Mouse (Mus musculus) hindbrain, postnatal 0 days (tissue): ENCODE results near the gene Prrt2. TPM values are rescaled to one million over a fixed set of nuclear protein-coding genes. Genes with fewer than 3 reads are reported as not detected.

Experiments used
- ATAC-seq: fragments of 200-750 bp; cut with Nextera tagmentation; 2 replicates; pipeline ENCODE4 v1.8.0; 2017; ENCODE audit warnings: mild to moderate bottlenecking, moderate TSS enrichment, moderate library complexity
- DNase-seq: peaks from one replicate; pipeline ENCODE4 v3.0.0-alpha.2; 2015; ENCODE audit warnings: low spot score
- H3K27ac ChIP-seq: fragments of 300-500 bp; sonication (generic); 2 replicates; pipeline ENCODE4 v1.5.1; 2014; ENCODE audit warnings: mild to moderate bottlenecking
- H3K27me3 ChIP-seq: fragments of 300-500 bp; sonication (generic); 2 replicates; pipeline ENCODE4 v1.6.1; 2014; ENCODE audit warnings: low read length, mixed read lengths; ENCODE audit not compliant: insufficient read depth
- H3K36me3 ChIP-seq: fragments of 300-500 bp; sonication (generic); 2 replicates; pipeline ENCODE4 v1.6.1; 2014; ENCODE audit warnings: low read length, mixed read lengths; ENCODE audit not compliant: insufficient read depth
- H3K4me1 ChIP-seq: fragments of 300-500 bp; sonication (generic); 2 replicates; pipeline ENCODE4 v1.6.1; 2014; ENCODE audit warnings: antibody characterized with exemption, low read length, mixed read lengths; ENCODE audit not compliant: insufficient read depth
- H3K4me2 ChIP-seq: fragments of 300-500 bp; sonication (generic); 2 replicates; pipeline ENCODE4 v1.6.1; 2014; ENCODE audit warnings: low read depth, mild to moderate bottlenecking, low read length, moderate library complexity, mixed read lengths
- H3K4me3 ChIP-seq: fragments of 300-500 bp; sonication (generic); 2 replicates; pipeline ENCODE4 v1.5.1; 2014; ENCODE audit warnings: low read length
- H3K9ac ChIP-seq: fragments of 300-500 bp; sonication (generic); replicated peaks from 2 replicates; pipeline ENCODE4 v1.6.1; 2014; ENCODE audit warnings: mild to moderate bottlenecking, low read length, moderate library complexity, mixed read lengths
- H3K9me3 ChIP-seq: fragments of 300-500 bp; sonication (generic); 2 replicates; pipeline ENCODE4 v1.6.1; 2016; ENCODE audit warnings: low read length, mixed read lengths
- CTCF ChIP-seq: IDR thresholded peaks from 2 replicates; pipeline ENCODE4 v1.5.1; 2016; ENCODE audit warnings: antibody characterized with exemption, control low read depth, low read depth
- WGBS: fragments of 180-500 bp; shearing (Covaris S2); extraction: QIAGEN DNeasy Blood & Tissue Kit; methylation state at CpG from one replicate; pipeline ENCODE4 v1.1.7; 2014; 5-methylcytosine and 5-hydroxymethylcytosine counted together
- polyA plus RNA-seq: library from polyadenylated mRNA; unstranded; fragments of >200 nt; fragmentation: Nextera tagmentation; extraction: Ambion mirVana; gene quantifications from 2 replicates; pipeline ENCODE4 v1.2.1, GENCODE M21; 2015
- total RNA-seq: library from RNA; depleted of rRNA; stranded (reverse); fragments of >200 nt; gene quantifications from 2 replicates; pipeline ENCODE4 v1.2.3, GENCODE M21; 2014

Gene Prrt2
- total and polyA plus RNA-seq, 2 experiments from 2014 or later, result 99.9 to 138 TPM

DNA sequence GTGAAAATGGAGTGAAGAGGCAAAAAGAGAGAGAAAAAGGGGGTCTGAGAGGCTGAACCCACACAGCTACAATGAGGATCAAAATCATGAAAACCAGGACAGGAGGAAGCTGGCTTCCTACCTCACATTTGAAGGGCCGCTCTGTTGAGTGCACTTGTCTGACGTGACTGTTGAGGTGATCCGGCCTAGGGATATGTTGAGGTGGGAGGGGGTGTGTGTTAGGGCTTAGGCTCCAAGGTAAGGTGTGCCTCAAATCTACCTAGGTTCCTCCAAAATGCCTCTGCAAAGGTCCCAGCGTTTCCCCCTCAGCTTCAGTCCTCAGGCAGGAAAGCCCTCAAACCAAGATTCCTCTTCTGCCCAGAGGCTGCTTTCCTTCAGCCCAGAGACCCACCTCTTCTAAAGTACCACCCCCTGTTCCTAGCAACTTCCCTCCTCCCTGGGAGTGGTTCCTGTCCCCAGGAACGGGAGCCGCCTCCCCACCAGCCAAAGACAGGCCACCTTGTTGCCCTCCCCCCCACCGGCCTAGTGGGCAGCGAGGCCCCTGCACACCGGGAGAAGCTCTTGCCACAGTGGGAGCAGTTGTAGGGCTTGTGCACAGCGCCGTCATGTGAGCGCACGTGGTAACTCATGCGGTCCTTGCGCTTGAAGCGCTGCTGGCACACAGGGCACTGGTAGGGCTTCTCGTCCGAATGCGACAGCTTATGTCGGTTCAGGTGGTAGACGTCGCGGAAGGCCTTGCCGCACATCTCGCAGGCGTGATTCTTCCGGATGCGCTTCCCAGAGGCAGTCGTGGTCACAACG is 3.9 kb upstream of the Prrt2 start:
- peaks cover 33% of the 10 kb centered on the region for H3K4me1 ChIP-seq
- DNase-seq (peak; percentile 92), ATAC-seq (peak; percentile 34)
- H3K9ac ChIP-seq, result peak overlapping the region; percentile 99
- no peaks in the 10 kb centered on the region for H3K9me3 ChIP-seq
- no peaks in the 10 kb centered on the region for H3K27me3 ChIP-seq
- H3K4me3 ChIP-seq, result peak overlapping the region; percentile 88
- peak overlapping the region; percentile 87 for H3K4me2 ChIP-seq
- peaks cover 19% of the 10 kb centered on the region; the same call in 1 of the 2 replicates for H3K36me3 ChIP-seq
- peak overlapping the region; percentile 99 for H3K27ac ChIP-seq
- under 1% methylated on average over 28 of the region's 30 CpGs for WGBS
- TF ChIP-seq CTCF, result peak; percentile 82

GRCm38 (mm10) chr7:127023896-127024690 is 3.1 kb upstream of the Prrt2 start:
- no peak for DNase-seq
- H3K4me3 ChIP-seq, result peak overlapping the region; percentile 88
- peak overlapping the region; percentile 99 for H3K27ac ChIP-seq
- no peaks in the 10 kb centered on the region for H3K9me3 ChIP-seq
- H3K36me3 ChIP-seq, result peaks cover 19% of the 10 kb centered on the region; the same call in 1 of the 2 replicates
- H3K9ac ChIP-seq, result peak overlapping the region; percentile 99
- 13% methylated on average over 19 of the region's 19 CpGs for WGBS
- no peak for TF ChIP-seq CTCF
- peak overlapping the region; percentile 87 for H3K4me2 ChIP-seq
- H3K27me3 ChIP-seq, result no peaks in the 10 kb centered on the region
- H3K4me1 ChIP-seq, result peaks cover 41% of the 10 kb centered on the region
- ATAC-seq, result no peak

DNA sequence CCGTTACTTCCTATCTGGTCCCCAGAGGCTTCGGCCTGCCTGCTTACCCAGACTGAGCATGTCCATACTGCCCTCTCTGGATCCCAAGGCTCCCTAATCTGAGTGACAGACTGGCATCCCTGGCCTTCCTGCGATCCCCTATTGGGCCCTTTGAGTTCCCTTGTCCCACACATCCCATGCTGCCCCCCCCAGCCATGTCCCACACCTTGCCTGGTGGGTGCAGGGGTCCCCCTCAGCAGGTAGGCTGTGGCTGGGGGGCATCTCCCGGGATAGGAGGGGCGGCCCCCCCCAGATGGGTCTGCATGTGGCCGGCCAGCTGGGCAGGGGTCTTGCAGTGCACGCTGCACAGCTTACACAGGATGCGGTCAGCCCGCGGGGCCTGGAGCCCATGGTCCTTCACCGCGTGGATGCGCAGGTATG is 2.3 kb upstream of the Prrt2 start:
- ATAC-seq (no peak), DNase-seq (peak; percentile 24)
- Histone ChIP-seq H3K4me1 (peaks cover 47% of the 10 kb centered on the region), H3K9ac (peak overlapping the region; percentile 99), H3K9me3 (no peaks in the 10 kb centered on the region), H3K27me3 (no peaks in the 10 kb centered on the region), H3K36me3 (peaks cover 19% of the 10 kb centered on the region; the same call in 1 of the 2 replicates), H3K27ac (peak overlapping the region; percentile 32; the same call in 1 of the 2 replicates), H3K4me2 (peak overlapping the region; percentile 87), H3K4me3 (peak overlapping the region; percentile 88)
- TF ChIP-seq CTCF, result no peak
- 58% methylated on average over 13 of the region's 13 CpGs for WGBS

DNA sequence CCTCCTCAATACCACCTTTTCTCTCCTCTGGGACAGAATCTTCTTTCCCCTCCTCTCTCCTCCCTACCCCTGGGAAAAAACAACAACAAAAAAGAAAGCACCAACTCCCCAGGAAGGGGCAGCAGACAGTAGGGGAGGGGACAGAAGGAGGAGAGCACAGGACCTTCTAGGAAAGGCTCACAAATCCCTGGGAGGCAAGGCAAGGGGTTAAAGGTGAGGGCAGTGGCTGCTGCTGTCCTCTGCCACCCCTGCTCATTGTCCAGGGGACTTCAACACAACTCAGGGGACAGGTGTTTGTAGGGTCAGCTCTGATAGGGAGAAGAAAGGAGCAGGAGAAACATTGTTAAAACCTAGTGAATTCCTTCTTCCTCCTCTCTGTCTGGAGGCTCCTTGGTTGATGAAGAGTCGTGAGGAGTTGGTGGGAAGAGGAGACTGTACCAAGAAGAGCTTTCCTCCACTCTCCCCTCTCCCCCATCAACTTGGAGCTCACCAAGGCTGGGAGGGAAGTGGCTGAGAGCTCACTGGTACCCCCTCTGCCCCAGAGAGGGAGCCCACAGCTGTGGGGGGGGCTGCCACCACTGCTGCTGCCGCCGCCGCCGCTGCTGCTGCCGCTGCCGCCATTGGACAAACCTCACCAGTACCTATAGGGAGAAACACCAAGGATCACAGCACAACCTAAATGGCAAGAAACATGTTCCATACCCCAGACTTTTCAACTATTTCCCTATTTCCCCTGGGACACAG is 1.7 kb upstream of the Prrt2 start:
- peak overlapping the region; percentile 87 for H3K4me2 ChIP-seq
- 58% methylated on average over 7 of the region's 7 CpGs for whole genome bisulfite sequencing
- DNase-seq, result no peak
- H3K4me1 ChIP-seq, result peaks cover 47% of the 10 kb centered on the region
- no peak overlapping the region for H3K4me3 ChIP-seq
- no peaks in the 10 kb centered on the region for H3K9me3 ChIP-seq
- H3K27me3 ChIP-seq, result no peaks in the 10 kb centered on the region
- peaks cover 19% of the 10 kb centered on the region; the same call in 1 of the 2 replicates for H3K36me3 ChIP-seq
- ATAC-seq, result no peak
- H3K9ac ChIP-seq, result peak overlapping the region; percentile 99; the same call in 1 of the 2 replicates
- no peak for TF ChIP-seq CTCF
- H3K27ac ChIP-seq, result 0 out of 2 replicates have a peak overlapping the region, but pooled peaks have one; percentile 32

DNA sequence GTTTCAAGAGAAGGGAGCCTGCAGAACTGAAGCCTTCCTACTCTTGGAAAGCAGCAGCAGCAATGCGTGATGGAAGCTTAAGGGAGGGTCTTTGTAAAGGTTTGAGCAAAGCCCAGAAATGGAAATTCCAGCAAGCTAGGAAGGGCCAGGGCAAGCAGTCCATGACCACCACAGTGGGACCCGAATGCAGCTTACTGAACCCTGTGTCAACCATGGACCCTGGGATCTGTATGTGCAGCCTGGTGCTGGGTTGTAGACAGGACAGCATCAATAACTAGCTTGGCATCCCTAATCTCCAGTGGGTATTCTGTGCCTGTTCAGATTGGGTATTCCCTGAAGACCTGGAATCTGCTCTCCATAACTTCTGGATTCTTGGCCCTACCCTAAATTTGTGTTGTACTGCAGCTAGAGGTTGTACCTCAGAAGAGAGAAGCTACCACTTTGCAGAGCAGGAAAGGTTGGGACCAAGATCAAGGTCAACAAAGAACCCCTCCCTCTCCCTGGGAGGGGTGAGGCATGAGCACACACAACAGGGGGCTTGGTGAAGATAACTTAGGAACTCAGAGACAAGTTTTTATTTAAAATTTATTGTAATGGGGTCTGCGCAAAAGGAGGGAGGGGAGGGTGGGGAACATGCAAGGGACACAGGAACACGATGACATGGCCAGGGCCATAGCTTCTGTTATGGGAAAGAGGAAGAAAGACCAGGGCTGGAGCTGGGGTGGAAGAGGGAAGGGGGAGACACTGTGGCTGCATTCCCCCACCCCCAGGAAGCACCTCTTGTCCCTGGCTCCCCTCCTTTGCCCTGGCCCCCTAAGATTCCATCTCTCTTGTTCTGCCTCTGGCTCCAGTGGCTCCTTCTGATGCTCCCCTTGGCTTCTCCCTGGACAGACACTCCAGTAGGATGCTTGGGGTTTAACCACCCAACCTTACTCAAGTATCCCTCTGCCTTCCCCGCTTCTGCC is 834 bp upstream of the Prrt2 start:
- DNase-seq (no peak), ATAC-seq (no peak)
- Histone ChIP-seq H3K27ac (peak overlapping the region; percentile 86), H3K27me3 (no peaks in the 10 kb centered on the region), H3K4me3 (peak overlapping the region; percentile 59), H3K9ac (peak overlapping the region; percentile 81), H3K36me3 (peaks cover 19% of the 10 kb centered on the region; the same call in 1 of the 2 replicates), H3K4me2 (peak overlapping the region; percentile 85), H3K4me1 (peaks cover 47% of the 10 kb centered on the region), H3K9me3 (no peaks in the 10 kb centered on the region)
- TF ChIP-seq CTCF, result no peak
- WGBS, result 28% methylated on average over 5 of the region's 5 CpGs
